Mouse (Mus musculus) hindbrain, embryonic 13.5 days (tissue): ENCODE data around the gene Otop2. TPM values are rescaled to one million over a fixed set of nuclear protein-coding genes. Genes with fewer than 3 reads are reported as not detected.

Experiments used
- ATAC-seq: fragments of 200-750 bp; cut with Nextera tagmentation; 2 replicates; pipeline ENCODE4 v1.8.0; 2017; ENCODE audit warnings: moderate TSS enrichment; ENCODE audit not compliant: low FRiP score
- H3K27ac ChIP-seq: fragments of 300-500 bp; sonication (generic); 2 replicates; pipeline ENCODE4 v1.5.1; 2015; ENCODE audit warnings: inconsistent platforms, mild to moderate bottlenecking, moderate library complexity
- H3K27me3 ChIP-seq: fragments of 300-500 bp; sonication (generic); 2 replicates; pipeline ENCODE4 v1.6.1; 2015; ENCODE audit warnings: mild to moderate bottlenecking, inconsistent platforms
- H3K36me3 ChIP-seq: fragments of 300-500 bp; sonication (generic); 2 replicates; pipeline ENCODE4 v1.6.1; 2015; ENCODE audit warnings: mild to moderate bottlenecking, inconsistent platforms
- H3K4me1 ChIP-seq: fragments of 300-500 bp; sonication (generic); replicated peaks from 2 replicates; pipeline ENCODE4 v1.6.1; 2015; ENCODE audit warnings: inconsistent platforms
- H3K4me2 ChIP-seq: fragments of 300-500 bp; sonication (generic); 2 replicates; pipeline ENCODE4 v1.6.1; 2015; ENCODE audit warnings: inconsistent platforms, mild to moderate bottlenecking, moderate library complexity
- H3K4me3 ChIP-seq: fragments of 300-500 bp; sonication (generic); 2 replicates; pipeline ENCODE4 v1.5.1; 2015; ENCODE audit warnings: mild to moderate bottlenecking, inconsistent platforms
- H3K9ac ChIP-seq: fragments of 300-500 bp; sonication (generic); 2 replicates; pipeline ENCODE4 v1.6.1; 2015; ENCODE audit warnings: mild to moderate bottlenecking, inconsistent platforms
- H3K9me3 ChIP-seq: fragments of 300-500 bp; sonication (generic); 2 replicates; pipeline ENCODE4 v1.6.1; 2016; ENCODE audit warnings: inconsistent platforms
- WGBS: fragments of 180-500 bp; shearing (Covaris S2); methylation state at CpG from one replicate; pipeline ENCODE4 v1.1.7; 2015; 5-methylcytosine and 5-hydroxymethylcytosine counted together
- polyA plus RNA-seq: library from polyadenylated mRNA; unstranded; fragments of >200 nt; fragmentation: Nextera tagmentation; extraction: Ambion mirVana; gene quantifications from 2 replicates; pipeline ENCODE4 v1.2.1, GENCODE M21; 2015

Otop2 gene
- polyA plus RNA-seq, 1 experiment from 2014 or later: not detected

- Histone ChIP-seq H3K4me2 (no peak overlapping the region), H3K9ac (no peak overlapping the region), H3K36me3 (no peaks in the 10 kb centered on the region), H3K27me3 (peaks cover 17% of the 10 kb centered on the region), H3K27ac (no peak overlapping the region), H3K4me1 (peaks cover 26% of the 10 kb centered on the region), H3K4me3 (no peak overlapping the region), H3K9me3 (no peaks in the 10 kb centered on the region)
- no peak for ATAC-seq
- WGBS: 86% methylated on average over 7 of the region's 7 CpGs
Observed at GRCm38 (mm10) chr11:115377854-115378253, 70.9 kb downstream of the Otop2 start.

GRCm38 (mm10) chr11:115381276-115381675, 74.3 kb downstream of the Otop2 start:
- WGBS: 13% methylated on average over 9 of the region's 9 CpGs
- Histone ChIP-seq H3K4me1 (peaks cover 43% of the 10 kb centered on the region), H3K9me3 (no peaks in the 10 kb centered on the region), H3K4me3 (peak overlapping the region; percentile 86), H3K27me3 (0 out of 2 replicates have a peak, but pooled peaks cover 4% of the 10 kb centered on the region), H3K36me3 (no peaks in the 10 kb centered on the region), H3K27ac (peak overlapping the region; percentile 97), H3K9ac (peak overlapping the region; percentile 97; the same call in 1 of the 2 replicates), H3K4me2 (peak overlapping the region; percentile 93)
- ATAC-seq: no peak

Other genes starting within 250 kb of the Otop2 start
- gene Cd300e, start 245.0 kb upstream of the Otop2 start, polyA plus RNA-seq: not detected in 2 replicates
- 0.99 and 1.4 TPM in 2 replicates for gene Rab37, start 215.7 kb upstream of the Otop2 start, polyA plus RNA-seq
- 0.12 and 0.27 TPM in 2 replicates for gene Cd300lf, start 173.2 kb upstream of the Otop2 start, polyA plus RNA-seq
- gene Slc9a3r1, start 143.8 kb upstream of the Otop2 start, polyA plus RNA-seq: 42.2 and 55.2 TPM in 2 replicates
- gene Tmem104, start 119.7 kb upstream of the Otop2 start, polyA plus RNA-seq: 11.2 and 12.1 TPM in 2 replicates
- 21.5 and 22.0 TPM in 2 replicates for gene Nat9, start 119.3 kb upstream of the Otop2 start, polyA plus RNA-seq
- gene Grin2c, start 39.9 kb upstream of the Otop2 start, polyA plus RNA-seq: 0.22 TPM in 2 replicates
- gene Fdxr, start 30.1 kb upstream of the Otop2 start, polyA plus RNA-seq: 18.1 and 20.8 TPM in 2 replicates
- gene Fads6, start 9.5 kb upstream of the Otop2 start, polyA plus RNA-seq: 0.73 and 0.79 TPM in 2 replicates
- gene Ush1g, start 14.9 kb downstream of the Otop2 start, polyA plus RNA-seq: 0.06 and 0.14 TPM in 2 replicates
- gene Otop3, start 27.6 kb downstream of the Otop2 start, polyA plus RNA-seq: 1.00 and 1.1 TPM in 2 replicates
- gene Hid1, start 60.6 kb downstream of the Otop2 start, polyA plus RNA-seq: 41.8 and 42.9 TPM in 2 replicates
- 22.4 and 23.2 TPM in 2 replicates for gene Cdr2l, start 74.8 kb downstream of the Otop2 start, polyA plus RNA-seq
- 196 and 205 TPM in 2 replicates for gene Mrpl58, start 96.6 kb downstream of the Otop2 start, polyA plus RNA-seq
- gene Atp5h, start 112.8 kb downstream of the Otop2 start, polyA plus RNA-seq: 945 and 956 TPM in 2 replicates
- 17.7 and 22.2 TPM in 2 replicates for gene Kctd2, start 113.0 kb downstream of the Otop2 start, polyA plus RNA-seq
- not detected in 2 replicates for gene Trim80, start 133.4 kb downstream of the Otop2 start, polyA plus RNA-seq
- gene Slc16a5, start 155.3 kb downstream of the Otop2 start, polyA plus RNA-seq: 0.19 TPM in 1 of 2 replicates, not detected in the other
- gene Armc7, start 168.5 kb downstream of the Otop2 start, polyA plus RNA-seq: 16.9 and 18.0 TPM in 2 replicates
- 104 and 105 TPM in 2 replicates for gene Nt5c, start 184.7 kb downstream of the Otop2 start, polyA plus RNA-seq
- 1,452 and 1,454 TPM in 2 replicates for gene Jpt1, start 207.2 kb downstream of the Otop2 start, polyA plus RNA-seq
- gene Sumo2, start 229.1 kb downstream of the Otop2 start, polyA plus RNA-seq: 1,174 and 1,182 TPM in 2 replicates